Mouse (Mus musculus): ENCODE measurements around the gene Zfp668.
"Not testable (repeated sequence)": the region's sequence is repeated elsewhere in the genome, so short reads cannot be mapped to it uniquely, and the experiment has no call there.

Gene Zfp668

DNA sequence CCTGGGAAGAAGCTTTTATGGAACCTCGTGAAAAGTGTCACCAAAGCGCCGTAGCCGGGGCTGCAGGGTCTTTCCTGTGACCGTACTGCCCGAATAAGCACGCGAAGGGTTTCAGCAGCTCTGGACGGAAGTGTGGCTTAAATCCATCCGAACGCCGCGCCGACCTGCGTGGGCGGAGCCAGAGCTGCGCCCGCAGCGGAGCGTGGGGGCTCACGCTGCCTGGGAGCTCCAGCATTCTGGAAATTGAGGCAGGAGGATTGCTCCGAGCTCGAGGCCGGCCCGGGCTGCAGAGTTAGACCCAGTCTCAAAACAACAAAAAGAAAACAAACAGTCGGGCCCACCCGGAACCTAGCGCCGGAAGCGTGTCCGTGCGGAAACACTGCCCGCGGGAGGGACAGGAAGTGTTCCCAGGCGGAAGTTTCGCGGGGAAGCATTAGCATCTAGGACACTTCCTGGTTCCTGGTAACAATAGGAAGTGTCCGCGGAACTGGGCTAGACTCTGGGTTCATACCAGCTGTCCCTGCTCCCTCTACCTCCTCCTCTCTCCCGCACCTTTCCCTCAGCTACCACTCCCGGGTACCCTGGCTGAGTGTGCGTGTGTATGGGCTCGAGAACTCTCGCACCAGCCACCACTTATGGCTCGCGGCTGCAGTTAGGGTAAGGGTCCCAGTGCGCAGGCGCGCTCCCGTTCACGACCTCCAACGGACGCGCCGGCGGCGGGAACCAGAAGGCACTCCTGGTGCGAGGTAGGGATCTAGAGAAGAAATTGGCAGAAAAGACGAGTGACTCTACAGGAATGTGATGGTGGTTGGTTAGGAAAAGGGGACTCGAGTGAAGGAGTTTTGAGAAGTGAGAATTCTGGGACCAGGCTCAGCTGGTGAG lies at the start of gene Zfp668:
Zfp668 (minus strand) TSS at position 362 of the 882 bp plus-strand sequence.
- peak; percentile 92 for DNase-seq (ENCODE audit: low read depth)

DNA sequence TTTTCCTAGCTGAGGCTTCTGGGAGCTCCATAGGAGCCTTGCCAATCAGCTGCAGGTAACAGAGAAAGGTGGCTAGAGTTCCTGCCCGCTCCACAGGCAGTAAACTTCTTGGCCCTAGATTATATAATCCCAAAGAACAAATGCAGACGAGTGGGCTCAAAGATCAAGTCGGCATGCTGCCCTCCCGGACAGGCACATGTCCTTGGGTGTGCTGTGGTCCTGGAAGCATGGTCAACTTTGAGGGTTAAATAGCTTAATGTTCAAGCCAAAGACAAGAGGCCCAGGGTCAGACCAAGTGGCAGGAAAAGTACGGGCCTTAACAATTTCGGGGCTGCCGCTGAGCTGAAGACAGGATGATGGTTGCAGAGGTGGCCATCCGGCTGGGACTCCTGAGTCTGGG lies 49.4 kb upstream of the Zfp668 start:
- DNase-seq (ENCODE audit: low read depth) = no peak

DNA sequence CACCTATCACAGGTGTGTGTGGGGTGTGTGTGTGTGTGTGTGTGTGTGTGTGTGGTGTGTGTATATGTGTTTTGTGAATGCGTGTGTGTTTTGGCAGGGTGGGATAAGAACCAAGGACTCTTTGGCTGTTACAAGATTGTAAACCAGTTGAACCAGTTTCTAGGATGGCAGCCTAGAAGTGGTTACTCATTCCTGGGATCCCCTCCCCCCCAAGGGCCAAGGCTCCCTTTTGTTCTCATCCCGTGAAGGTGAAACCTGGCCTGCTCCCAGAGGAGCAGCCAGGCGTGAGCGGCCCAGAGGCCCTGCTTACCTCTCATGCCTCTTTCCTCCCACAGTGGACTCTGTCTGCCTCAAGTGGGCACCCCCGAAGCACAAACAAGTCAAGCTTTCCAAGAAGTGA lies 48.6 kb upstream of the Zfp668 start:
- no peak for DNase-seq (ENCODE audit: low read depth)

DNA sequence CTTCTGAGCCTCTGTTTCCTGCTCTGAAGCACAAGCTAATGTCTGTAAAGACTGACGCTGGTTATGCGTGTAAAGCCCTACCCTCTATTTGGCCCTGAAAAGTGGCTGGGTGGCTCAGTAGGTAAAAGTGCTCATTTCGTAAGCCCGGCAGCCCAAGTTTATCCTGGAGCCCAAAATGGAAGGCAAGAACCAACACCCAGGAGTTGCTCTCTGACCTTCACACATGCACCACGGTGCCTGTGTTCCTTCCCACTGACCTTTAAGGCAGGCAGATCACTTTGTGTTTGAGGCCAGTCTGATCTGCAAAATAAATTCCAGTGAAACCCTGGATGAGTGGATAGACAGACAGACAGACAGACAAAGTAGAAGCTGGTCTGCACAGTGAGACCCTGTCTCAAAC lies 47.1 kb upstream of the Zfp668 start:
- no peak for DNase-seq (ENCODE audit: low read depth)

DNA sequence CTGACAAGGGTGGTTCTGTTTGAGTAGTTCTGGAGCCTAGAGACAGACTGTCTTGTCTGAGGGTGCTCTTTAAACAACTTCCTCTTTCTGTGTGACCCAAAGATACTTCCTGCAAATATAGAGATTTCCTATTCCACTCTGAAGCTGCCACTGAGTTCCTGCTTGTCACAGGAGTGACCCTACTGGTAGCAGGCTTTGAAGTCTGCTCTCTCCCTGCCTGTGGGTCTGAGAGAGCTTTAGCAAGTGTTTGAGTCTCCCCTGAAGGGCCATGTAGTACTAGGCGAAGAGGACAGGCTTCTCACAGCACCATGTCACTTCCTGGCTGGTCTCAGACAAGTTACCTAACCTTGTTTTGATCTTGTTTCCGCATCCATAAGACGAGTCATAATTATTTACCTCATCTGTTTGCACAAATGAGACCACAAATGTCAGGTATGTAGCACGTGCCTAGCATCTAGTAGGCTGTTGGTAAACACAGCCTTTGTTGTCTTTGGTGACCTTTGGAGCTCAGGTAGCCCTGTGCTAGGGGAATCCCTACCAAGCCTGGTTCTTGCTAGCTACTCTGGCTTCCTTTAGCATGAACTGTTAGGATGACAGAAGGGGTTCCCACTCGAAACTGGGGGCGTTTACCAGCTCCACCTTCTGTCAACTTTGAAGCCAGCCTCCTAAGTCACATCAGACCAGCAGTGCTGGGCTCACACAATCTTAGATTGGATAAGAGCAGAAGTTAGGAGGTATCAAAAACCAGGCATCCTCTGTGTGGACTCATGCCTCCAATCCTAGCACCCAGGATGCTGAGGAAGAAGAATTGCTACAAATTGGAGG lies 46.0 kb upstream of the Zfp668 start:
- DNase-seq (ENCODE audit: low read depth) = no peak

DNA sequence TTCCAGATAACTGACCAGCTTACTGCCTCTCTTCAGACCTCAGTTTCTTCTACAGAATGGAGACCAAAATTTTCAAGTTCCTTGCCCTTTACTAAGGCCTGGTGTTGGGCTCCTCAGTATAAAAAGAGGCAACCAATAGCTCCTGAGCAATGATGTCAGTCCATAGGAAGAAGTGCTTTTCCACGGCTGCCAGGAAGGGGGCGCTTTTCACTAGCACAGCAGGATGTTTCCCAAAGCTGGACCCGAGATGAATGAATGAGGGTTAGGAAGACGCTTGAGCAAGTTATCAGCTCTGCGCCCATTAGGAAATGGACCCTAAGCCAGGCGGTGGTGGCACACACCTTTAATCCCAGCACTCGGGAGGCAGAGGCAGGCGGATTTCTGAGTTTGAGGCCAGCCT lies 44.9 kb upstream of the Zfp668 start:
- peak; percentile 67 for DNase-seq (ENCODE audit: low read depth)

DNA sequence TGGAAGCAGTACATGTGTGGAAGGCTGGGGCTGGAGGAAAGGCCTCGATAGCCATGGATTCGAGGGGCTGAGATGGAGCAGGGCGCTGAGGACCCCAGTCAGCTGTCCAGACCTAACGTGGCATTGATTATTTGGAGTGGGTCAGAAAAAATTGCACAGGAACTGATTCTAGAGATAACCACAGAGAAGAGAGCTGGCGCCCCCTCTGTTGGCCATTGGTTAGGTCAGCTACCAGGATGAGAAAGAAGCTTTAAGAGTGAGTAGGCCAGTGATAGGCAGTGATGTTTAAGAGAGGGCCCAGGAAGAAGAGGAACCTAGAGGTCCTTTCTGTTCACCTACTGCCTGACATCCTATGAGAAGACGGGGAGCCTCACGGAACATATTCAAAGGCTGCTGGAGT lies 42.7 kb upstream of the Zfp668 start:
- DNase-seq (ENCODE audit: low read depth) = peak; percentile 38

- peak; percentile 66 for DNase-seq (ENCODE audit: low read depth)
Measured at GRCm38 (mm10) chr7:127918203-127918602, 41.6 kb upstream of the Zfp668 start.

DNA sequence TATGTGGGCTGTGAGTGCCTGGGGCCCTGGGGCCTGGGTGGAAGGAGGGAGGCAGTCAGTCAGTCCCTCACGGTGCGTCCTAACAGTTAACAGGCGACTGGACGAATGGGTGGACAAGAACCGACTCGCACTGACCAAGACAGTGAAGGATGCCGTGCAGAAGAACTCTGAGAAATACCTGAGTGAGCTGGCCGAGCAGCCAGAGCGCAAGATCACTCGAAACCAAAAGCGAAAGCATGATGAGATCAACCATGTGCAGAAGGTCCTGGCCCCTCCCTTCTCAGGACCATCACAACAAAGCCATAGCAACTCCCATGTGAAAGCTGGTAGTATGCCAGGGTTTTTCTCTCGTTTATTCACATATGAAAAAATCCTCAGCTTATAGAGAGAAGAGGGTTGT lies 38.7 kb upstream of the Zfp668 start:
- no peak for DNase-seq (ENCODE audit: low read depth)

GRCm38 (mm10) chr7:127912938-127913337 lies 36.3 kb upstream of the Zfp668 start:
- DNase-seq (ENCODE audit: low read depth) = no peak

- peak; percentile 93 for DNase-seq (ENCODE audit: low read depth)
Measured at GRCm38 (mm10) chr7:127912190-127912871, 35.7 kb upstream of the Zfp668 start, which contains the start of gene Kat8. Gene Kat8 (plus strand): TSS chr7:127912516.

- no peak for DNase-seq (ENCODE audit: low read depth)
Measured at GRCm38 (mm10) chr7:127908656-127909055, 32.0 kb upstream of the Zfp668 start.

- no peak for DNase-seq (ENCODE audit: low read depth)
Measured at GRCm38 (mm10) chr7:127907939-127908338, 31.3 kb upstream of the Zfp668 start.

DNA sequence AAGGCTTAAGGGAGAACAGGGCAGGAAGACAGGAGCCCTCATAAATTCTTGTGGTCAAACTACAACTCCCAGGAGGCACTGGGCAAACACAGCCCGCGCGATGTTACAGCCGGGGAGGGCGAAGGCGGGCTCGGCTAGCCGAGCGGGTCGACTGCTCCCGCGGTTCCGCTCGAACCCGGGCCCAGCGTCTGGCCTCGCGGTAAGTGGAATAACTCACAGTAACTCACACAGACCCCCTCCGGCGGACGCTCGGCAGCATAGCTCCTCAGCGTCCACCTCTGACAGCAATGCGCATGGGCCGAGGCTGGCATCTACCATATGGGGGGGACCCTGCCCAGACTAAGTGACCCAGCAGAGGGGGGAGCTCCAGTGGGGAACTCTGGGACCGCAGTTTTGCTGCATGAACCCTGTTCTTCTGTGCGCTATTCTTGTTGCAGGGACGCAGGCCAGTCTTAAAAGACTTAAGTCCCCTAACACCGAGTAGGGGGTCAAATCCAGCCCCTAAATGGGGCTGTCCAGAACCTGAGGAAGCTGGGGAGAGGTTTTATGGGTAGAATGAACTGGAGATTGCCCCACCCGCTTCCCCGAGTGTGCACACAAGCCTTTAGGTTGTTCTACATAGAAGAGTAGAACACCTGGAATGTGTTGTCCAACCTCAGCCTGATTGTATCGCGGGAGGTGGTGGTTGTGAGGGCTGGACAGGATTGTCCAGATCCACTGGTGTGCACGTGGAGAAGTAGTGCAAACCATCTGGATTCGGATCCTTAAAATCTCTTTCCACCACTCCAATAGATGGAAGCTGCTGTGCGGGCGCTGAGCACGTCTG lies 27.6 kb upstream of the Zfp668 start, which contains the start of gene Bckdk:
Bckdk (plus strand) TSS at position 112 of the 826 bp plus-strand sequence.
- DNase-seq (ENCODE audit: low read depth) = peak; percentile 90

GRCm38 (mm10) chr7:127901772-127902171 lies 25.1 kb upstream of the Zfp668 start:
- no peak for DNase-seq (ENCODE audit: low read depth)

DNA sequence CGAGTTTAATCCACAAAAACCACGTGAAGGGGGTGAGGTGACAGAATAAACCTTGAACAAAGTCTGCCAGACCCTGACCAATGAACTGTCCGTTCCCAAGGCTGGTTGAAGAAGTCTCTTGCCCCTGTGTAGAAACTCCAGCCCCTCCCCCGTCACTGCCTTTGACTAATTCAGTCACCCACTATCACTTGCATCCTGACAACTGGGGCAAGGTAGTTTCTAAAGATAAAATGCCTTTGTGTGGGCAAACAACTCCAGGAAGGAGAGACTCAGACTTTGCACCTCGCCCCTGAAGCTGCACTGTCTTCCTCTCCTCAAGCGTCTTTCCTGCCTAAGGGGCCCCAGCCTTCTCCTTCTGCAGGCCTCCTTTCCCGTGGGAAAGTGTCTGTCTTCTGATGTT lies 23.4 kb upstream of the Zfp668 start:
- no peak for DNase-seq (ENCODE audit: low read depth)

DNA sequence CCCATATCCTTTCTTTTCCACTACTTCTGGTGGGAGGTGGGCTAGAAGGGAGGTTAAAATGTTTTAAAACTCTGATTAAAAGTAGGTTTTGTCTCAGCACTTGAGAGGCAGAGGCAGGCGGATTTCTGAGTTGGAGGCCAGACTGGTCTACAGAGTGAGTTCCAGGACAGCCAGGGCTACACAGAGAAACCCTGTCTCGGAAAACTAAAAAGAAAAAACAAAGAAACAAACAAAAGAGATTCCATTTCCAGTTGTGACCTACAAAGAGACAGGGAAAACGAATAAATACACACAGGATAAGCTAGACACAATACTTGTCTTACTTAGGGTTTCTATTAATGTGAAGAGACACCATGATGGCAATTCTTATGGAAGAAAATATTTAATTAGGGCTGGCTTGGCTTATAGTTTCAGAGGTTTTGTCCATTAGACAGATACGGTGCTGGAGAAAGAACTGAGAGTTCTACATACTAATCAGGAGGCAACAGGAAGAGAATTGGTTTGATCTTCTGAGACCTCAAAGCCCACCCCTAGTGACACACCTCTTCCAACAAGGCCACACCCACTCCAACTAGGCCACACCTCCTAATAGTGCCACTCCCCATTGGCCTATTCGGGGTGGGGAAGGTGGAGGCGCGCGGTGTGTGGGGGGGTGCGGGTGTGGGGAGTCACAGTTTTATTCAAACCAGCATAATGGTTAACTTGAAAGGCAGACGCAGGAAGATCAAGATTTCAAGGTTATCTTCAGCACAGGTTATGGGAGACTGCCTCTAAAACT lies 21.7 kb upstream of the Zfp668 start:
- DNase-seq (ENCODE audit: low read depth) = no peak

DNA sequence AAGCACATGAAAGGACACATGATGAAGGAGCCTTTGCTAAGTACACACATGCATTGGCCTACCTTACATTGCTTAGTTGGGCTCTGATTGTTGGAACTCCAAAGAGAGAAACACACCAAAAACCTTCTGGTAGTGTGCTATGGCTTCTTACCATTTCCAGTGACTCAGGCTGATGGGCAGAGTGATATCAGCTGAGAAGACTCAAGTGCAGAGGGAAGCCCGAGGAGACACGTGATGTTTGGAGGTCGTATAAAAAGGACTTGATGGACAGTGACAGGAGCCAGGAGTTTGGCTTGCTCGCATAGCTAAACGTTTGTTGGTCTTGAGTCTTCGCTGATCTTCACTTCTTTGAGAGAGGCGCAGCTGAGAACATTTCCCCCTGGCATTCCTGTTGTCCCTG lies 20.9 kb upstream of the Zfp668 start:
- DNase-seq (ENCODE audit: low read depth) = no peak

DNA sequence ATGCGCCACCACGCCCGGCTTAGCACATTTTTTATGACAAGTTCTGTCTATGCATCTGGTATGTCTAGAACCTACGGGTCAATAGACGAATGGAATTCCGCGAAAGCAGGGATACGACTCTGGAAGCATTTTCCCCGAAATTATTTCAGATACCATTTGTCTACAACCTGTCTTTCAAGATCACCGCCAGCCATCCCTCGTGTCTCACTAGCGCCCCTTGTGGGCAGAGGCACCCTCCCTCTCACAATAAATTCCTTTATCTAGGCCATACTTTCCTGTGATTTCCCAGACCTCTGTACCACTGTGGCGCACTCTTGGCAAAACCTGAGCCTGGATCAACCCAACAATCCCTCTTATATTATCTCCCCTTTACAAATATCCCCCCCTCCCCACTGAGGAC lies 19.8 kb upstream of the Zfp668 start:
- DNase-seq (ENCODE audit: low read depth) = peak; percentile 70

- not testable (repeated sequence) for DNase-seq (ENCODE audit: low read depth)
Measured at GRCm38 (mm10) chr7:127895891-127896290, 19.3 kb upstream of the Zfp668 start.

GRCm38 (mm10) chr7:127895442-127895841 lies 18.8 kb upstream of the Zfp668 start, which contains the start of the genes Gm21974 and Vkorc1:
Gene Gm21974 (minus strand): TSS chr7:127895454.
Gene Vkorc1 (minus strand): TSS chr7:127895617.
- DNase-seq (ENCODE audit: low read depth) = peak; percentile 97
